Mouse (Mus musculus) spleen, adult 2 months (tissue): ENCODE data around the gene Ercc2. TPM values are rescaled to one million over a fixed set of nuclear protein-coding genes. Genes with fewer than 3 reads are reported as not detected.
A peak's percentile ranks its signal among the peaks of the same experiment; 100 is the strongest.

Source experiments
- DNase-seq, 2 experiments: peaks; one replicate each; pipeline versions ENCODE4 v3.0.0 to v3.0.0-alpha.2; 2012 to 2021; ENCODE audit warnings: low spot score in 2 of 2, low read depth in 1 of 2
- H3K27ac ChIP-seq: fragments of 200-500 bp; 2 replicates; pipeline ENCODE4 v1.5.1; 2012; ENCODE audit warnings: low read length, inconsistent platforms; ENCODE audit not compliant: insufficient read depth
- H3K27me3 ChIP-seq: fragments of 200-500 bp; 2 replicates; pipeline ENCODE4 v1.6.1; 2012; ENCODE audit warnings: mild to moderate bottlenecking, moderate library complexity, low read length, inconsistent platforms; ENCODE audit not compliant: control insufficient read depth, insufficient read depth
- H3K36me3 ChIP-seq: fragments of 200-500 bp; 2 replicates; pipeline ENCODE4 v1.6.1; 2012; ENCODE audit warnings: mild to moderate bottlenecking, low read length, inconsistent platforms; ENCODE audit not compliant: control insufficient read depth, insufficient read depth
- H3K4me1 ChIP-seq: fragments of 200-500 bp; 2 replicates; pipeline ENCODE4 v1.6.1; 2011; ENCODE audit warnings: inconsistent platforms; ENCODE audit not compliant: control insufficient read depth, insufficient read depth, insufficient read length
- H3K4me3 ChIP-seq: fragments of 200-500 bp; 2 replicates; pipeline ENCODE4 v1.5.1; 2011; ENCODE audit warnings: mild to moderate bottlenecking, inconsistent platforms; ENCODE audit not compliant: insufficient read depth, insufficient read length; ENCODE audit errors: extremely low read depth
- CTCF ChIP-seq: fragments of 200-500 bp; IDR thresholded peaks from 2 replicates; pipeline ENCODE4 v1.5.1; 2011; ENCODE audit warnings: mild to moderate bottlenecking, inconsistent platforms; ENCODE audit not compliant: insufficient read depth, insufficient read length, insufficient replicate concordance; ENCODE audit errors: extremely low read depth
- POLR2A ChIP-seq: fragments of 200-500 bp; IDR thresholded peaks from 2 replicates; pipeline ENCODE4 v1.6.1; 2011; ENCODE audit warnings: low read depth, low read length, inconsistent platforms
- WGBS: fragments of 180-500 bp; shearing (Covaris S2); methylation state at CpG from one replicate; pipeline ENCODE4 v1.1.7; 2018; 5-methylcytosine and 5-hydroxymethylcytosine counted together
- polyA plus RNA-seq: library from polyadenylated mRNA; depleted of rRNA; stranded (reverse); fragments of >200 nt; gene quantifications from 2 replicates; pipeline ENCODE4 v1.2.3, GENCODE M21; 2012

Gene Ercc2
- polyA plus RNA-seq, 1 experiment, result 51.8 TPM

DNA sequence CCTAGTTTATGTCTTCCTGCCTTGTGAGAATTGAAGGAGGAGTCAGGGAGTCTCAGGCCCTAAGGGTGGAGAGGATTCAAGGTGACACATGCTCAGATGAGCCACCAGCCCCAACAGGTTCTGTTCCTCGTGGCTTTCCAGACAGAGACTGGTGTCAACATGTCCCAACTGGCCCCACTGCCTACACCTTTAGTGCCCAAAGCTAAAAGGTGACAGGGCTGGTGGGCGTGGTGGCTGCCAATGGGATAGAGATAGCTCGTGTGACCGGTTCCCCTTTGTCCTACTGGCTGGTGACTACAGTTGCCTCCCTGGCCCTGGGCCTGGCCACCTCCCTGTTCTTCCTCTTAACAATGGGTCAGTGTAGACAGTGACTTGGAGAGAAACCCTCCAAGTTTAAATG is 16.4 kb upstream of the Ercc2 start:
- Histone ChIP-seq H3K27ac (no peak overlapping the region), H3K36me3 (no peaks in the 10 kb centered on the region), H3K4me3 (no peak overlapping the region), H3K27me3 (peaks cover 6% of the 10 kb centered on the region), H3K4me1 (peaks cover 11% of the 10 kb centered on the region)
- TF ChIP-seq CTCF (no peak), POLR2A (no peak)
- no peak for DNase-seq
- 72% methylated on average over 4 of the region's 4 CpGs for WGBS

GRCm38 (mm10) chr7:19368380-19368779 is 13.4 kb upstream of the Ercc2 start:
- Histone ChIP-seq H3K27me3 (no peaks in the 10 kb centered on the region), H3K27ac (no peak overlapping the region), H3K4me3 (no peak overlapping the region), H3K4me1 (peaks cover 3% of the 10 kb centered on the region; the same call in 1 of the 2 replicates), H3K36me3 (no peaks in the 10 kb centered on the region)
- TF ChIP-seq CTCF (no peak), POLR2A (no peak)
- no peak for DNase-seq
- 54% methylated on average over 16 of the region's 16 CpGs for WGBS

DNA sequence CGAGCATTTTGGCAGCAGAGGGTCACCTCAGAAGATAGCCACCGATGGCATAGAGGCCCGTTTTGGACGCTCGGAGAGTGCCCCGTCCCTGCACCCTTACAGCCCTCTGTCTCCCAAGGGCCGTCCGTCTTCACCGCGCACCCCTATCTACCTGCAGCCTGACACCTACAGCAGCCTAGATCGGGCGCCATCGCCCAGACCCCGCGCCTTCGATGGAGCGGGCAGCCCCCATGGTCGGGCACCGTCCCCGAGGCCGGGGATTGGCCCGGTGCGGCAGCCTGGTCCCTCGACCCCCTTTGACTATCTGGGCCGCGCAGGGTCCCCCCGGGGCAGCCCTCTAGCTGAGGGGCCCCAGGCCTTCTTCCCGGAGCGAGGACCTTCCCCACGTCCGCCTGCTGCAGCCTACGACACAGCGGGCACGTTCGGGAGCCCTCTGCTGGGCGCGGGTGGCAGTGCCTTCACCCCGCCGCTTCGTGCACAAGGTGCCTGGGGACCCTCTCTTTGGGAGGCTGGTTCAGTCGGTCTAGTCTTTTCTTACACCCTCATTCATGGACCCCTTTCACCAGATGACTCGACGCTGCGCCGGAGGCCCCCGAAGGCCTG is 11.9 kb upstream of the Ercc2 start:
- peak in 1 of 2 experiments; percentile 67 for DNase-seq
- Histone ChIP-seq H3K27ac (no peak overlapping the region), H3K4me1 (peaks cover 3% of the 10 kb centered on the region; the same call in 1 of the 2 replicates), H3K4me3 (peak overlapping the region; percentile 11; the same call in 1 of the 2 replicates), H3K27me3 (no peaks in the 10 kb centered on the region), H3K36me3 (no peaks in the 10 kb centered on the region)
- TF ChIP-seq POLR2A (no peak), CTCF (peak; percentile 90)
- WGBS, result 17% methylated on average over 46 of the region's 46 CpGs

- Histone ChIP-seq H3K36me3 (no peaks in the 10 kb centered on the region), H3K4me3 (no peak overlapping the region), H3K27ac (no peak overlapping the region), H3K4me1 (peaks cover 3% of the 10 kb centered on the region; the same call in 1 of the 2 replicates), H3K27me3 (no peaks in the 10 kb centered on the region)
- 95% methylated on average over 2 of the region's 2 CpGs for WGBS
- no peak for DNase-seq
- TF ChIP-seq POLR2A, result no peak
- TF ChIP-seq CTCF, result no peak
Observed at GRCm38 (mm10) chr7:19373367-19373766, 8.4 kb upstream of the Ercc2 start.

- TF ChIP-seq POLR2A (no peak), CTCF (no peak)
- Histone ChIP-seq H3K36me3 (no peaks in the 10 kb centered on the region), H3K4me3 (no peak overlapping the region), H3K27ac (no peak overlapping the region), H3K4me1 (no peaks in the 10 kb centered on the region), H3K27me3 (no peaks in the 10 kb centered on the region)
- no peak for DNase-seq
- 77% methylated on average over 18 of the region's 18 CpGs for WGBS
Observed at GRCm38 (mm10) chr7:19375368-19375767, 6.4 kb upstream of the Ercc2 start.

GRCm38 (mm10) chr7:19376019-19376418 is 5.8 kb upstream of the Ercc2 start:
- WGBS, result 94% methylated on average over 4 of the region's 4 CpGs
- Histone ChIP-seq H3K4me1 (no peaks in the 10 kb centered on the region), H3K36me3 (no peaks in the 10 kb centered on the region), H3K27me3 (no peaks in the 10 kb centered on the region), H3K4me3 (no peak overlapping the region), H3K27ac (no peak overlapping the region)
- DNase-seq, result no peak
- TF ChIP-seq CTCF (no peak), POLR2A (no peak)

- no peak overlapping the region for H3K4me3 ChIP-seq
- no peaks in the 10 kb centered on the region for H3K27me3 ChIP-seq
- no peaks in the 10 kb centered on the region for H3K4me1 ChIP-seq
- no peak overlapping the region for H3K27ac ChIP-seq
- WGBS, result 87% methylated on average over 8 of the region's 8 CpGs
- H3K36me3 ChIP-seq, result no peaks in the 10 kb centered on the region
- DNase-seq, result no peak
- no peak for TF ChIP-seq POLR2A
- no peak for TF ChIP-seq CTCF
Observed at GRCm38 (mm10) chr7:19378049-19378448, 3.8 kb upstream of the Ercc2 start.
